Mouse (Mus musculus) layer of hippocampus, postnatal 36 days (tissue): ENCODE results near the gene Fgf14. TPM values are rescaled to one million over a fixed set of nuclear protein-coding genes. Genes with fewer than 3 reads are reported as not detected.
A peak's percentile ranks its signal among the peaks of the same experiment; 100 is the strongest.
"Not testable (repeated sequence)": the region's sequence is repeated elsewhere in the genome, so short reads cannot be mapped to it uniquely, and the experiment has no call there.

Experiments
- DNase-seq, 2 experiments: peaks; one replicate each; pipeline ENCODE4 v3.0.0; 2022
- total RNA-seq, 2 experiments: library from RNA; stranded (reverse); gene quantifications; 2 replicates each; pipeline ENCODE4 v1.2.3; 2021

Gene Fgf14
- total RNA-seq, 2 experiments from 2014 or later, result 37.6 to 38.2 TPM

GRCm38 (mm10) chr14:124474066-124474667 is 202.8 kb downstream of the Fgf14 start:
- no peak for DNase-seq

- DNase-seq, result no peak
Measured at GRCm38 (mm10) chr14:124470909-124471308, 206.0 kb downstream of the Fgf14 start.

- DNase-seq, result no peak
Measured at GRCm38 (mm10) chr14:124455120-124455519, 221.8 kb downstream of the Fgf14 start.

DNA sequence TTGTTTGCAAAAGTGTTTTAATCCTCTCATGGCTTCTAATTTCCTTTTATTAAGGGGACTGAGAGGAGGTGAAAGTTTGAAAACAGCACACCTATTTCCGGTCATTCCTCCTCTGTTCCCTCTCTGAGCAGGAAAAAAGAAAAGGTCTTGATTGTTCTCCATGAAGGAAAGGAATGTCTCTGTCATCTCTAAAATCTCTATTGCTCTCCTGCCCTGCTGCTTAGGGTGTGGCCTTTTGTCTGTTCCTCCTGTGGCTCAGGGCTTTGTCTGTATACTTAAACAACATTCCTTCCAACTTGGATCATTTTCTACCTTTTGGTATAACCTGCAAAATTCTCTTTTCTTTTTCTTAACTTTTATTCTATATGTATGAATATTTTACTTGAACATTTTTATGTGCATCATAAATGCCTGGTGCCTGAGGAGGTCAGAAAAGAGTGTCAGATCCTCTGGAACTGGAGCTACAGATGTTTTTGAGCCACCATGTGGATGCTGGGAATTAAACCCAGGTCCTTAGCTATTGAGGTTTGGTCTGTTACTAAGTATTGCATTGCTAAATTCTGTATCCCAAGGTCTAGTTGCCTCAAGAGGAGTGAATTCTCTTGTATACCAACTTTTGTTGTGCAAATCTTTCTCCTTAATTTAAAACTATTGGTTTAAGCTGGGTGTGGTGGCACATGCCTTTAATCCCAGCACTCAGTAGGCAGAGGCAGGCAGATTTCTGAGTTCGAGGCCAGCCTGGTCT is 230.7 kb downstream of the Fgf14 start:
- no peak for DNase-seq

DNA sequence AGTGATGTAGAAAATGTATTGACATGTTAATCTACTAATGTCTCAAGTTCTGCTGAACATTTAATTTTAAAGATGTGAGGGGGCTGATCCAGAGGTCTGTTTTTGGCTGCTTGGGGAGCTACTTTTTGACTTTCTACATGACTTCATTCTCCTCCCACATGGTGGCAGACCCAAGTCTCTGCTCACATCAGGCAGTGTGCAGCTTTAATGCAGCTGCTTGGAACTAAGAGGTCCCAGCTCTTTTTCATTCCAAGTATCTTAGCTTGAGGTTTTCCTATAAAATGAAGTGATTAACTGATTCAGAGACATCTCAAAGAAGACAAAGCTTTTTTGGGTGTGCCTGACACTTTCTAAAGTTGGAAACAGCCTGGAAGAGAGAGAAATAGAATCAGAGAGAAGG is 232.1 kb downstream of the Fgf14 start:
- no peak for DNase-seq

GRCm38 (mm10) chr14:124439298-124439697 is 237.6 kb downstream of the Fgf14 start:
- not testable (repeated sequence) for DNase-seq

DNA sequence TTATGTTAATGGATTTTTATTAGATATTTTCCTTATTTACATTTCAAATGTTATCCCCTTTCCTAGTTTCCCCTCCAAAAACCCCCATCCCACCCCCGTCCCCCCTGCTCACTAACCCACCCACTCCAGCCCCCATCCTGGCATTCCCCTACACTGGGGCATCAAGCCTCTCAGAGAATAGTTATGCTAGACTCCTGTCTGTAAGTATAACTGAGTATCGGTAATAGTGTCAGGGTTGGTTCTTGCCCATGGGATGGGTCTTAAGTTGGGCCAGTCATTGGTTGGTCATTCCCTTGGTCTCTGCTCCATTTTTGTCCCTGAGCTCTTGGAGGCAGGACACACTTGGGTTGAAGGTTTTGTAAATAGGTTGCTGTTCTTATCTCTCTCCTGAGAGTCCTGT is 265.0 kb downstream of the Fgf14 start:
- DNase-seq, result no peak

GRCm38 (mm10) chr14:124410945-124411344 is 266.0 kb downstream of the Fgf14 start:
- no peak for DNase-seq

GRCm38 (mm10) chr14:124328391-124328790 is 348.5 kb downstream of the Fgf14 start:
- no peak for DNase-seq

DNA sequence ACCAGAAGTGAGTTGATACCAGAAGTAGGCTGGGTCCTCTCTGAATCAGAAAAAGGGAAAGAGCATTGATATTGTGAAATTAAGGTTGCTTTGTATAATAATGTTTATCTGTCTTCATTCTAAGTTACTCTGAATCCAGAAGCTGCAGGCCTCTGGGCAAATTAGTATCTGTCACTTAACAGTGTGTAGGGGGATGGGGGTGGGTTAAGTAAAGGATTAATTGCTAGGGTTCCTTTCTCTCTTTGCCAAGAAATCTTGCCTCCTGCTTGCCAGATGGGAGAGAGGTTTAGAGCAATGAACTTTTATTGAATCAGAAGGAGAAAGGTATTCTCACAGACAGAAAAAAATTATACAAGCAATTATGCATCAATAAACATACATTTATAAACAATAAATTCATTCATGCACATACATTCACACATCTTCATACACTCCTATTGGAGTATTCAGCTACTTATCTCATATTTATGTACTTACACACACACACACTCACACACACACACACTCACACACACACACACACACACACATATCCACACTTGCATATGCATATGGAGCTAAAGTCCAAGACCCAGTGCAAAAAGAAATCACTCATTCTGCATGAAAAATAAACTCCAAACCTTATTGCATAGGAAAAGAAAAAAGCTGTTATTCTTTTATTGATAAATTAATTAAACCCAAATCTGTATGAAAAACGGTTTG is 357.8 kb downstream of the Fgf14 start:
- DNase-seq, result no peak

DNA sequence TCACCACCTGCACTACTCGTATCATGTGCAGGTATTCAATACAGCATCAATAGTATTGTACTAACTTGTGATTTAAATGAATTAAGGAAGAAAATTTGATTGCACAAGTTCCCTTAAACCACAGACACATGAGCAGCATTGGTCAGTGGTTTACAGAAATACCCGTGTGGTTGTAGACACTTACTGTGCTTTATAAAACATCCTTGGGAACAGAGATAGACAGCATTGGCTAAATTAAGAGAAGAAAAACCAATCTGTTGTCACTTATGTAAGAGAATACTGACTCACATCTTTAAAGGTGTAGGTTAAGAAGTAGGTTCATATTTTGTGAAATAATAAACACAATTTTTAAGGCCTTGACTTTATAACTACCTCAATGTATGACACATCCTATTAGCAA is 361.4 kb downstream of the Fgf14 start:
- DNase-seq, result no peak

DNA sequence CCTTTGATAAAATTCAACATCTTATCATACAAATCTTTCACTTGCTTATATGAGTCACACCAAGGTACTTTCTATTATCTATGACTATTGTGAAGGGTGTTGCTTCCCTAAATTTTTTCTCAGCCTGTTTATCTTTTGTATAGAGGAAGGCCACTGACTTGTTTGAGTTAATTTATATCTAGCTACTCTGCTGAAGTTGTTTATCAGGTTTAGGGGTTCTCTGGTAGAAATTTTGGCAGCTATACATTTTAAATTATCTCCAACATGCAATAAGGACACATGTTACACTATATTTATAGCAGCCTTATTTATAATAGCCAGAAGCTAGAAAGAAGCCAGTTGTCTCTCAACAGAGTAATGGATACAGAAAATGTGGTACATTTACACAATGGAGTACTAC is 389.9 kb downstream of the Fgf14 start:
- no peak for DNase-seq

GRCm38 (mm10) chr14:124278384-124278944 is 398.5 kb downstream of the Fgf14 start:
- no peak for DNase-seq

GRCm38 (mm10) chr14:124266977-124267376 is 409.9 kb downstream of the Fgf14 start:
- DNase-seq, result no peak

GRCm38 (mm10) chr14:124264541-124265059 is 412.3 kb downstream of the Fgf14 start:
- no peak for DNase-seq

GRCm38 (mm10) chr14:124263199-124263598 is 413.7 kb downstream of the Fgf14 start:
- DNase-seq, result no peak

GRCm38 (mm10) chr14:124247517-124247916 is 429.4 kb downstream of the Fgf14 start:
- no peak for DNase-seq

GRCm38 (mm10) chr14:124223445-124223844 is 453.5 kb downstream of the Fgf14 start:
- no peak for DNase-seq

- no peak for DNase-seq
Measured at GRCm38 (mm10) chr14:124222447-124222846, 454.5 kb downstream of the Fgf14 start.

DNA sequence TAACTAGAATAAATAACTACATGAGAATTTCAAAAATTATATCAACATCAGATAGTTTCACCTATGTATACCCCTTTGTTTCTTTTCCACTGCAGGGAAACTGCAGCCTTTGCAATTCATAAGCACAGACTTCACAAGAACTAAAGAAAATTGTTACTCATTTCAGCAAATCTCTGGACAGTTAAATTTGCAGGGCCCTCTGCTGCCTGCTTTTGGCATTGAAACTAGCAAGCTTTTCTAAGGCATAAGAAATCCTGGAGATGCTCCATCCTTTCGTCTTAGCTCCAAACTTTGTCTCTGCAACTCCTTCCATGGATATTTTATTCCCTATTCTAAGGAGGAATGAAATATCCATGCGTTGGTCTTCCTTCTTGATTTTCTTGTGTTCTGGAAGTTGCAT is 455.9 kb downstream of the Fgf14 start:
- DNase-seq, result peak in 1 of 2 experiments; percentile 9

DNA sequence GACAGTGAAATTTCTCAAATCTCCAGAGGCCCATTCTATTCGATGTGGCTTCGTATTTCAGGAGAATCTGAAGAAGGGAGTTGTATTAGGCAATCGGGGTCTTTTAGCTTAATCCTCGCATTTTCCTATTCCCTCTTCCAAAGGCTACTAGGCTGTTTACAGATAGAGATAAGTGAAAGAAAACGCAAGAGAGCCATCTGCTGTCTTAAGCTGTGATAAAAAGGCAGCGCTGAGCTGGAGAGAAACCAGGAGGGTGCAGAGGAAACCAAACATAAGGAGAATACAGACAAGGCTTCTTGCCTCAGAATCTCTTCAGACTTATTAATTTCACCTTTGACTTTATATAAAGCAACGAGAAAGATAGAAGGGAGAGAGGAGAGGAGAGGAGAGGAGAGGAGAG is 481.1 kb downstream of the Fgf14 start:
- DNase-seq, result peak in 1 of 2 experiments; percentile 23

DNA sequence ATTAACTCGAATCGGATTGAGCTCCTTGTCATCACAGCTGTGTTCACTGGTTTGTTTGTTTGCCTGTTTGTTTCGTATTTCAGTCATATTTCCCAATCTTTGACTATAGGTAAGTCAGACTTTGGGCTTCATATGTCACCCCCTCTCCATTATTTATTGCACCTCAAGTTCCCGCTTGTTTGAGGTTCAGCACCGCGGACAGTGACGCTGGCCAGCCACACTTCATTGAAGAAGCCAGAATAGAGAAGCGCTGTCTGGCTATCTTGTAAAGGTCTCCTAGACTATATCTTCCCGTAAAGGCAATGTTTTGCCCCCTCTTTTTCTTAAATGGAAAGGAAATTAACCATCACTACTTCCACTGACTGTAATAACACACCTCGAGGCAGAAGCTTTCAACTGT is 481.6 kb downstream of the Fgf14 start:
- DNase-seq, result no peak

DNA sequence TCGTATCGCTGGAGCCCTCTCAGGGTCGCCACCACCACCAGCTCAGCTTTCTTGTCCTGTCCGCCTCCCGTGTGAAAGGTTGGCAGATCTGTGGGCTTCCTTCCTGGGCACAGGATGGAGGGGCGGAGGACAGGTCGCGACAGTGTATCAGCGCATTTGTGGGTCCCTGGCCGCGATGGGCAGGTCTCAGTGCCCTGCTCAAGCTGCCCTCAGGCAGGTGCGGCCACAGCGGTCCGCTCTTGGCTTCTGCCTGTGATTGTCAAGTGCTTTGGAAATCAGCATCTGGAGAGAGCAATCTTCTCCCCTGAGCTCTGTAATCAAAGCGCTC is 484.1 kb downstream of the Fgf14 start:
- DNase-seq, result peak in 1 of 2 experiments; percentile 11
